Mouse (Mus musculus) right cerebral cortex, adult 2 months (tissue): ENCODE data around the gene Krtap8-1.

Experiments
- DNase-seq, 2 experiments: peaks; one replicate each; pipeline ENCODE4 v3.0.0; 2021 to 2022; ENCODE audit warnings: low spot score in 2 of 2

The Krtap8-1 gene

DNA sequence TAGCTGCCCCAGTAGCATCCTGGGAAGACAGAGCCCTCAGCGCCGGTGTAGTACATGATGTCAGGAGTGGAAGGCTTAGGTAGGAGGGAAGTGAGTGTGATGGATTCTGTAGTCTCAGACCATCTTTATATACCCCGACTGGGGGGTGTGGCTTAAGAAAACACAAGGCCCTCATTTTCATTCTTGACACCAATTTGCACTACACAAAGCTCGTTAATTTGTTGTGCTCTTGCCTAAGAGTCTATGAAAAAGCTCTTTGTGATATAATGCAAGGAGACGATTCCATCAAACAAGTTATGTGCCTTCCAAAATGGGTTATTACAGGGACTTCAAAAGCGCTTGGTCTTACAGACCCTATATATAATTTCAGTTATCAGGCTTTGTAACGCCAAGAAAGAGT lies at the start of gene Krtap8-1:
Krtap8-1 (minus strand) TSS at position 101 of the 400 bp plus-strand sequence.
- DNase-seq = no peak

DNA sequence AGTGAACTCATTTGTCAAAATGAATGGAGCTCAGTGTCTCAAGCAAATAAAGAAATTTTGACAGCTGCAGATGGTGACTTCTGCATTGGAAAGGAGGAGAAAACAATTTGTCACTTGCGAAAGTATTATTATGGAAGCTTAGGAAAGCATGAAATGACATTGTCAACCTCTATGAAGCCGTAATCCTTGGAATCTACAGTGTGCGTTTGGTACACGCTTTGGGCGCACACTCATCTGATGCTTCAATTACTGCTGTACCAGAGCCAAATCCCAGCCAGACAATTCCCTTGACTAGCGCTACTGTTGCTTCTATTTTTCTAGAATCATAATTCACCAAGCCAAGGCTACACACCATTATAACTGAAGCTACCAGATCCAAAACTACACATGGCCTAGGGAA lies 49.6 kb upstream of the Krtap8-1 start:
- no peak for DNase-seq

DNA sequence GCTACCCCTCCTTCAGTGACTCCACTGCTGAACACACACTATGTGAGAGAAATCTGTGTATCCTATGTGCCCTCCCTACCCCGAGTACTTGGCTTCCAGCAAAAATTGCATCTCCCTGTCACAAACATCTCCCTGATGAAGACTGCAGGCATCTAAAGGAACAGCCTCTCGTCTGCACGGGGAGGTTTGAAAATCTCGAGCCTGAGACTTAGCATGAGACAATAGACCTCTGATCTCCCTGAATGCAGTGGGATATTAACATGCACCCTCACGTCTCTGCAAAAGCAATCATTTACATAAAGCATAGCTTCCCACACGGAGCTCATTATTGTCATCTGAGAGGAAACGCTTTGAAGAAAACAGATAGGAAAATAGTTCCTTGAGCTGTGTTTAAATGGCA lies 42.8 kb upstream of the Krtap8-1 start:
- DNase-seq = peak; percentile 12 to 20

GRCm38 (mm10) chr16:89529846-89530245 lies 42.1 kb upstream of the Krtap8-1 start:
- no peak for DNase-seq

GRCm38 (mm10) chr16:89528380-89528779 lies 40.6 kb upstream of the Krtap8-1 start:
- no peak for DNase-seq

DNA sequence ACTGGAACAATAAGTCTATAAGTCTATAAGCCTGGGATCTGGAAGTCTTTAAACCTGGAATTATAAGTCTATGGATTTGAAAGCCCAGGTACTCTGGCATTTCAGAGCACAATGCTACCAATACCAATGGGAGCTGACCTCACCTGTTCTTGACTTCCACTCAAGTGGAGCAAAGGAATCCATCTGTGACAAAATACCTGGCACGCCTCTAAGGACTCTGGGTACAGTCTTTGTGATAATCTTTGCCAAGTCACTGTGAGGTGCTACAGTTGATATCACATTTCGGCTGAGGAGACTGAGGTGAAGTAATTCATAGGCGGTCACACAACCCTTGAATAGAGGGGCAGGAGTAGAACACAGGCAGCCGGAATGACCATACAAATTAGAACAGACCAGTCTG lies 33.2 kb upstream of the Krtap8-1 start:
- DNase-seq = no peak

DNA sequence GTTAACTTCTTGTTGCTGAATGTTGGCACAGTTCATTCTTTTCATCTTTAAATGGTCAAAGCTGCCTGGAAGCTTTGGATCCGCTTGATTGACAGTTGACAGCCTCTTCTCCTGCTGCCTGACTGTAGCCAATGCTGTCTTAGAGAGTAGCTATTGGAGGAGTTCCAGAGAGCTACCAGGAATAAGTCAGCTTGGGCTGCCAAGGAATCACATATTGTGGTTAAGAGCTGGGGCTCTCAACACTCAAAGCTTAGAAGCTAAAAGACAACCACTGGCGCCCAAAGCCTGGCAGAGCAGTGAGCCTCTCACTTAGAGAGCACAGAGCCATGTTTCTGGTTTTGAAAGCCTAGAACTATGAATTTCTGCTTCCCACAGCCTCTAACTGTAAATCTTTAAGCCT lies 32.8 kb upstream of the Krtap8-1 start:
- DNase-seq = no peak

DNA sequence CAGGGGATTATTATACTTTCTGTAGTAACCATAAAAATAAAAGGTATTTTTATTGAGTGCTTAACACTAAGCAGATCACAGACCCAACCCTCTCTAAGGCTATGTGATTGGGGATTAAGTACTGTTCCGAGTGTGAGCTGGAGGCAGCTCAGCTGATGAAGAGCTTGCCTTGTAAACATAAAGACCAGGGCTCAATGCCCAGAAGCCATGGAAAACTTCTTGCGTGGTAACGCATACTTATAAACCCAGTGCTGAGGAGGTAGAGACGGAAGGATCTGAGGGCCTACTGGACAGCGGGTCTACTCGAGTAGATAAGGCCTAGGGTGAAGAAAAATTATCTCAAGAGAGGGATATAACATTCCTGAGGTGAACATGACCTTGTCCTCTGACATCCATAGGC lies 32.3 kb upstream of the Krtap8-1 start:
- no peak for DNase-seq

DNA sequence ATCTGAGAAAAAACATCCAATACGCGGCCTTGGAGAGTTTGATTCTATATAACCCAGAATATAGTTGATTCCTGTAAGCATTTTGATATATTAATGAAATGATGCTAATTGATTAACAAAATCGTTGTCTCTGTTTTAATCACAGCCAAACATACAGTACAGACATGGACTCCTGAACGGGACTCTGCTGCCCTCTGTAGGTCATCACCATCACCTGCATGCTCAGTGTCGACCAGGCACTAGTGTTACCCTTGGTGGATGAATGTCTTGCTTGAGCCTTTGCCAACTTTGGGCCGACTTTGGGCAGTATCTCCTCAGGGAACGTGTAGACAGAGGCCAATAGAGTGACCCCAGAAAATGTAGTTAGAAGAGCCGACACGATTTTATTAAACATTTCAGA lies 29.9 kb upstream of the Krtap8-1 start:
- peak; percentile 43 to 46 for DNase-seq

DNA sequence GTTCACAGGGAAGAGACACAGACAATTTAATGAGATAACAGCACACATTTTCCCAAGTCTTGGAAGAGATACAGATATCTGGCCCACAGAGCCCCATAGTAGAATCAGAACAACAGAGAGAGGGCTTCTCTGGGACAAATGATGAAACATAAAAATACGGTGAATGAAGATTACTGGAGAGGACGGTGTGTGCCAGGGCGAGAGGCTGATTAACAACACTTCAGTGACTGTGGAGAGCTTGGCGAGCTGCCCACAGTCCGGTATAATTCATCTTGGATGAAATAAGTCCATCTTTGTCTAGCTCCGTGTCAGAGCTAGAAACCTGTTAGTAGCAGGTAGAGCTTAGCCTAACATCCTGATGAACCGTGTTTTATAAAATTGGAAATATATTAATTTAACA lies 25.7 kb upstream of the Krtap8-1 start:
- DNase-seq = no peak

DNA sequence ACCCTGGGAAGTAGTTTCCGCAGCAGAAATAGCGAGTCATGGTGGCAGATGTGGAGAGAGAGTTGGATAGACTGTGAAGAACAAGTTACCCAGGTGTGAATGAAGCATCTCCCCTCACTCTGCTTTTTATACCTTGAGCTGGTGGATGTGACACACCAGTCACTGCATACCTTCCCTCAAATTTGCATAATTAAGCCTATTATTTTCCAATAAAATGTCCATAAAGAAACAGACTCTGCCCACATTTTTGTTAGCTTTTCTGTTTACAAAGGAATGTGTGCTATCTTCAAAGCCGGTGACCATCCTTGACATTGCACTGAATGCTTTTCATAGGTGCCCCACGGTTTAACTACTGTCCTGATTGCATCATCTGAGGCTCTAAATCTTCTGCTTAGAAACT lies 20.5 kb upstream of the Krtap8-1 start, which contains the start of gene Krtap7-1:
Krtap7-1 (minus strand) TSS at position 101 of the 400 bp plus-strand sequence.
- no peak for DNase-seq

DNA sequence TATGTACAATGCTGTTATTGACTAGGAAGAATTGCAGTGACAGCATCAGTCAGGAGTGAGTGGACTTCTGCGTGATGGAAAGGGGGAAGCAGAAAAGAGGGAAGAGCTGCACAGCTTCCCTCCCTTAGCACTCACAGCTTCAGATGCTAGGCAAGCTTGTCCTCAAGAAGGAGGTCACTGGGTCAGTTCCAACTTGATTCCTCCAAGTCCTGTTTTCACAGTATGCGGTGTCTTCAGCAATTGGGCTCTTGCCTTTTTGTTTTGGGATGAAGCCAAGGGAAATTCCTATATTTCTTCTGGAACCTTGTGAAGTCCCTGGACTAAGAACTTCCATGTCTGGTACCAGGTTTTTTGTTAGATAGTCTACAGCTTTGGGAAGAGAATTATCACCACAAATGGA lies 15.8 kb upstream of the Krtap8-1 start:
- no peak for DNase-seq

DNA sequence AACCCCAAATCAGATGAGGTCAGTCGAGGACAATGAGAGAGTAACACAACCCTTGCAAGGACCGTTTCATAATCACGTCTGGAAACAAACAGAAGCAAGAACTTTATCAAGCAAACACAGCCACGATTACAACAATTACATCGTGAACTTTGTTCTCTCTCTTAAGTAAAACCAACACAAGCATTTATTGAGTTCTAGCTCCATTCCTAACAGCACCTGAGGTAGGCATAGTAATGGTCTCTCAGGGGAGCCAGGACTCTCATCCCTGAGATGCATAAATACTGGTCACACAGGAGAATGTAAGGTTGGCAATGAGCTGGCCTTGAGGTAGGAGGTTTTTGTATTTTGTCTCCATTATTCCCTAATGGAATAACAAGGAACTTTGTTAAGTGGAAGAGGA lies 14.1 kb upstream of the Krtap8-1 start:
- DNase-seq = no peak

DNA sequence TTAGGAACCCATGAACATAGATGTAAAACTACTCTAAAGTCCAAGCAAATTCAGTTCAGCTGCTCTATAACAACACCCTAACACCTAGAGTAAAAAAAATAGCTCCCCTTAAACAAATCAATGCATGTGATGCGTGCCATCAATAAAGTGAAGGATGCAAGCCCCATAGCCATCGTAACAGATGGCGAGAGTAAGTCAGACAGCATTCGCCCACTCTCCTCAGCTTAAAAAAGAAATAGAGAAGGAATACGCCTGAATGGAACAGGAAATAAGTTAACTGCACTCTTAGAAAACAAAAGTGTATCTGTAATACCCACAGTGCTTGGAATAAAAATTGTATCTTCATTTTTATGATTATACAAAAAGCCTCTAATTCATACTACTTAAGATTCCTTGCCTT lies 9.2 kb upstream of the Krtap8-1 start:
- peak; percentile 10 to 13 for DNase-seq

DNA sequence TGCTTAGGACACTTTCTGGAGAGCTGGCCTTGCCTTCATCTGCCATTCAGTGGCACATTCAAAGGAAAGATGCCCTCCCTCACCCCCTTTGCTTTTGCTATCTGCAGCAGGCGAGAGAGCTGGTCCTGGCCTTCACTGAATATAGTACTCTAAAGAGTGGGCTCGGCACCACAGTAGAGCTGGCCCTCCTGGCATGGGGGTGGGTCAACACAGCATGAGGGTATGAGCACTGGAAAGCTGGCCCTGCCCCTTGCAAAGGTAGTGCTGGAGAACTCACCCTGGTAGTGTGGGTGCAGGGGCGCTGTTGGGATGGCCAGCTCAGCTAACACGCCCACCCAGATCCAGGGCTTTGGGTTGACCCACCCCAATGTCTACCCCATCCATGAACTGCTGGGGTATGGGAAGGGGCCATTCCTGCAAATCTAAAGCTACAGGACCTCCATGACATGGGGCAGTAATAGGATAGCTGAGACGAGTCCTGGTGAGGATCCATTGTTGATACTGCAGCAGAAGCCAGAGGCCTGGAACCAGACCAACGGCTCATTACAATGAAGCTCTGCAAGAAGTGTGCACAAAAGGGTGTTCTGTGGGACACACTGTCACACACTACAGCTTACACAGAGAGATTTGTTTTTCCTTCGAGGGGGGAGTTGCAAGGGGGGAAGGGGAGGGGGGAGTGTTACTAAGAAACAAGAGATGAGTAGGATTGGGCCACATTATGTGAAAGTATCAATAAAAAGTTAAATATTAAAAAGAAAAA lies 7.8 kb upstream of the Krtap8-1 start:
- no peak for DNase-seq

- no peak for DNase-seq
These were observed 10.0 kb downstream of the Krtap8-1 start for GRCm38 (mm10) chr16:89477679-89478314.

GRCm38 (mm10) chr16:89461189-89461588 lies 26.6 kb downstream of the Krtap8-1 start:
- no peak for DNase-seq
